Mouse (Mus musculus): ENCODE data around the gene Rpl19. TPM values are rescaled to one million over a fixed set of nuclear protein-coding genes. Genes with fewer than 3 reads are reported as not detected.
A peak's percentile ranks its signal among the peaks of the same experiment; 100 is the strongest.

The Rpl19 gene
- polyA plus RNA-seq, 1 experiment from 2014 or later, result 676 TPM

DNA sequence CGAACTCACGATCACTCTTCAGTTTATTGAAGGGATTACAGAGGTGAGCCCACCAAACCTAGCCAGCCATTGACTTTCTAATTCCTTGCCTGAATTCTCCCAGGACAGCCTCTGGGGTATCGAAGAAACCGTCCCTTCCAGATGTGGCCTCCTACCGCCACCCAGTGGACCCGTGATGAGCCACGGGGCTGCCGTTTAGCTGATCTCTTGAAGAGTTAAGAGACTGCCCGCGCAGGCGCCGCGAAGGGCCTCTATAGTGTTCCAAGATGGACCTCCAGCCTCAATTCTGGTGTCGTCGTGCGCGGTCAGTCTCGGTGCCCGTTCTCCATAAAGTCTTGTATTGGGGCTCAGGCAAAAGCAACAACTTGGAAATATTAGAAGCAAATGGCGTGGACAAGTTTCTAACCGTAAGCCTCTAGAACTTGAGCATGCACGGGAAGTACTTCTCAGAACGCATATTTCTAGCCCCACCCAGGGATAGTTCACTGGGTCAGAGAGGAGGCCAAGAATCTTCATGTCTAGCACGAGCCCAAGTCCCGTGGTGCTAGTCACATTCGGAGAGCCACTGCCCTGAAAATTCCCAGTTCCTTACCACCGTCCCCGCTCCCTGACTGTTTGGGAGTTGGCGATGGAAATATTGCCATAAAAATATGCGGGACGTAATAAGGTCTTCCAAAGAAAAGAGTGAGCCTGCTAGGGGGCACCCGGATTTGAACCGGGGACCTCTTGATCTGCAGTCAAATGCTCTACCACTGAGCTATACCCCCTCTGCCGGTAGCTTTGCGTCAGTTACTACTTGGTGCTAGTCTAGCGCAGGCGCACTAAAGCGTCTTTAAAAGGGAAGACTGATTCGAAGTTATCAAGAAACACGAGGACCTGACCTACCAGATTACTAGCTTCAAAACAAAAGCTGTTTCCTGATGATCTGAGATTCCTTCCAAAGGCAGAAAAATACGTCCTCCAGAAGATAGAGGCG, 38.7 kb upstream of the Rpl19 start:
- peak overlapping the region; percentile 91 for H3K27ac ChIP-seq (replicated peaks)
- H3K4me1 ChIP-seq, result peaks cover 34% of the 10 kb centered on the region
- H3K27me3 ChIP-seq (replicated peaks), result peaks cover 56% of the 10 kb centered on the region
- peak overlapping the region; percentile 92 for H3K9ac ChIP-seq
- peak overlapping the region; percentile 88 for H3K4me3 ChIP-seq
- peak overlapping the region; percentile 88 for H3K4me2 ChIP-seq
- ATAC-seq (ENCODE audit: extremely low read depth, insufficient number of reproducible peaks, low FRiP score, low TSS enrichment), result peak; percentile 64
- under 1% methylated on average over 42 of the region's 42 CpGs for WGBS
- H3K9me3 ChIP-seq, result no peaks in the 10 kb centered on the region
- H3K36me3 ChIP-seq, result no peaks in the 10 kb centered on the region

DNA sequence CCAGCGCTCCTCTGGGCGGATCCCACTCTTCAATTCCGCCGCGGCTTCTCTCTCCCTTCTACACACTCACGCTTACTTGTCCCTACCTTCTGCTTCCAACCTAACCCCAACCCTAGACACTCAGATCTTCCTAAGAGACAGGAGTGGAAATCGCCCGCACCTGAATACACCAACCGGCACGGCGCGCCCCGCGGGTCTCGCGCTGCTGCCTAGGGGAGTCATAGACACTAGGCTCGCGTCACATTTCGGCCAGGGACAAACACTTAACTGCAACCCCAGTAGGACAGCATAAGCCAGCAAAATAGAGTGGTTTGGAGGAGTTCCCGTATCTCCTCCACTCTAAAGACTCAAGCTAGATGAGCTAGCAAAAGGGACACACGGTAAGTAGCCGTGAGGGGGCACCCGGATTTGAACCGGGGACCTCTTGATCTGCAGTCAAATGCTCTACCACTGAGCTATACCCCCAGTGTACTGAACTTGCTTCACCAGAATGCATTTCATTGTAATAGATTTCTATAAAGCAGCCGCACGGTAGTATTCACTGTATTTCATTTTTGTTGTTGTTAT, 37.9 kb upstream of the Rpl19 start:
- Histone ChIP-seq H3K4me2 (peak overlapping the region; percentile 88), H3K4me3 (peak overlapping the region; percentile 88), H3K4me1 (peaks cover 34% of the 10 kb centered on the region), H3K9ac (peak overlapping the region; percentile 92), H3K27me3 (replicated peaks) (peaks cover 53% of the 10 kb centered on the region), H3K36me3 (no peaks in the 10 kb centered on the region), H3K9me3 (no peaks in the 10 kb centered on the region), H3K27ac (replicated peaks) (peak overlapping the region; percentile 91)
- ATAC-seq (ENCODE audit: extremely low read depth, insufficient number of reproducible peaks, low FRiP score, low TSS enrichment), result peak; percentile 79
- under 1% methylated on average over 26 of the region's 26 CpGs for WGBS

DNA sequence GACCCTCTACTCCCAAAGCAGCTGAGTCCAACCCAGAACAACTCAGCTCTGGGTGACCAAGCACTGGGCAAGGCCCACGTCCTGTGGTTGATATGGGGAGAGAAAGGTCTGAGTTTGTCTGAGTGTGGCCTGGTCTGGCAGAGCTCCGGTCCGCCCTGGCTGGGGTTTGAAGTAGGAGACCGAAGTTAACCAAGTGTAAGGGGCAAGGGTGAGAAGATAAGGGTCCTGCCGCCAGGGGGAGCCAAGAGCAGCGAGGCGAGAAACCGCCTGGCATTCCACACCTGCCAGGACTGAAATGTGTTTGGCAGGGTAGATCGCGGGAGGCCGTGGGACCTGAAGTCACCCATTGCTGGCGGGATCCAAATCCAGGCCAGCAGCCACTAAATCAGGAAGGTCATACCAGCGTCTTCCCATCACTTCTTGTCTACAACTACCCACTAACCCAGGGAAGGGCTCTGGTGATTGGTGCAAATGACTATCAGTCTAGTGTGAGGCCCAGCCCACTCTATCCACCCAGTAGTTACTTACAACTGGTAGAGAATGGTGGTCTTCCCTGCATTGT, 31.9 kb upstream of the Rpl19 start:
- peak overlapping the region; percentile 97 for H3K4me2 ChIP-seq
- peaks cover 60% of the 10 kb centered on the region for H3K27me3 ChIP-seq (replicated peaks)
- H3K9me3 ChIP-seq, result no peaks in the 10 kb centered on the region
- H3K4me3 ChIP-seq, result peak overlapping the region; percentile 62
- peaks cover 28% of the 10 kb centered on the region for H3K4me1 ChIP-seq
- ATAC-seq (ENCODE audit: extremely low read depth, insufficient number of reproducible peaks, low FRiP score, low TSS enrichment), result no peak
- H3K9ac ChIP-seq, result peak overlapping the region; percentile 77
- no peaks in the 10 kb centered on the region for H3K36me3 ChIP-seq
- 4% methylated on average over 13 of the region's 13 CpGs for whole genome bisulfite sequencing
- no peak overlapping the region for H3K27ac ChIP-seq (replicated peaks)

DNA sequence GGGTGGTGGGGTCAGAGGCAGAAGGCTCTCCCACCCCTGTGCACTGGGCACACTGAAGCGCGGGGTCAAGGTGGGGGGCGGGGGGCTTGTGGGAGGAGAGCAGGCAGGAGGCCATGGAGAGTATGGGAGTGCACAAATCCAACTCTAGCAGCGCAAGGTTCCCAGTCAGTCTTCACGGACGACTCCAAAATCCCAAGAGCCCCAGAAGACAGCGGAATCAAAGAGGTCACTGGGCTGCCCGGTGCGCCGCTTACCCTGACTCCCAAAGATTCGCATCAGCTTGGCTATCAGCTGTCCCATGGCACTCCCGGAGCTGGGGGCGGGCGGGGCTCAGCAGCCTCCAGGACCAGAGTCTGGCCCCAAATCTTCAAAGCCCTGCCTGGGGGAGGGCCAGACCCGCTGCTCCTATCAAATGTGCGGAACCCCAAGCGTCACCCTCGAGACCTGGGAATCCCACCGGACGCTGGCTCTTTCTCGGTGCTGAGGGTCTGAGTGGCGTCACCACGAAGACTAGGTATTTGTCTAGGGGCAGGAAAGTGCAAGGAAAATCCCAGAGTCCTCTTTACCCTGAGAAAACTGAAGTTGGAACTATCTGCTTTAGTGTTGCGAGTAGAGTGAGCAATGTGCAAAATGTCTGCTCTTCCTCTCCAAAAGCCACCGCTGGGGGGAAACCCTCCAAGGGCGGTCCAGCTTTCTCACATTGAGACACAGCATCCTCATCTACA, 30.8 kb upstream of the Rpl19 start, which contains the start of gene Arl5c:
Arl5c (minus strand) TSS at position 618 of the 725 bp plus-strand sequence.
- Histone ChIP-seq H3K36me3 (no peaks in the 10 kb centered on the region), H3K4me3 (peak within 1 kb of the TSS; percentile 62), H3K27me3 (replicated peaks) (peaks cover 71% of the 10 kb centered on the region), H3K27ac (replicated peaks) (no peak within 1 kb of the TSS), H3K9me3 (no peaks in the 10 kb centered on the region), H3K4me2 (peak within 1 kb of the TSS; percentile 97), H3K9ac (peak within 1 kb of the TSS; percentile 77), H3K4me1 (peaks cover 18% of the 10 kb centered on the region)
- ATAC-seq (ENCODE audit: extremely low read depth, insufficient number of reproducible peaks, low FRiP score, low TSS enrichment), result no peak
- 1% methylated on average over 26 of the region's 26 CpGs for whole genome bisulfite sequencing

DNA sequence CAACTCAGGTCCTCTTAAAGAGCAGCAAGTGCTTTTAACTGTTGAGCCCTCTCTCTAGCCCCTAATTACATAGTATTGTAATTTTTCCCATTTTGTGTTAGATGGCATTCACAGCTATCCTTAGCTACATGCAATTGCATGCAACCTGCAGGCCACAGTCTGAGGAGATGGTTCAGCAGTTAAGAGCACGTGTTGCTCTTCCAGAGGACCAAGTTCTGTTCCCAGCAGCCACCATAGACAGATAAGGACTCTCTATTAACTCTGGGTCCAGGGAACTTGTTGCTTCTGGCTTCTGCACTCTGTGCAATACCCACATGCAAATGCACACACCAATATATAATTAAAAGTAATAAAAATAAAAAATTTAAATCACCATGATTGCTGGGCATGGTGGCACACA, 29.8 kb upstream of the Rpl19 start:
- Histone ChIP-seq H3K4me2 (no peak overlapping the region), H3K4me3 (no peak overlapping the region), H3K36me3 (no peaks in the 10 kb centered on the region), H3K27me3 (replicated peaks) (peaks cover 74% of the 10 kb centered on the region), H3K9me3 (no peaks in the 10 kb centered on the region), H3K27ac (replicated peaks) (no peak overlapping the region), H3K4me1 (peaks cover 18% of the 10 kb centered on the region), H3K9ac (no peak overlapping the region)
- 48% methylated on average over 1 of the region's 1 CpGs for WGBS
- no peak for ATAC-seq (ENCODE audit: extremely low read depth, insufficient number of reproducible peaks, low FRiP score, low TSS enrichment)

DNA sequence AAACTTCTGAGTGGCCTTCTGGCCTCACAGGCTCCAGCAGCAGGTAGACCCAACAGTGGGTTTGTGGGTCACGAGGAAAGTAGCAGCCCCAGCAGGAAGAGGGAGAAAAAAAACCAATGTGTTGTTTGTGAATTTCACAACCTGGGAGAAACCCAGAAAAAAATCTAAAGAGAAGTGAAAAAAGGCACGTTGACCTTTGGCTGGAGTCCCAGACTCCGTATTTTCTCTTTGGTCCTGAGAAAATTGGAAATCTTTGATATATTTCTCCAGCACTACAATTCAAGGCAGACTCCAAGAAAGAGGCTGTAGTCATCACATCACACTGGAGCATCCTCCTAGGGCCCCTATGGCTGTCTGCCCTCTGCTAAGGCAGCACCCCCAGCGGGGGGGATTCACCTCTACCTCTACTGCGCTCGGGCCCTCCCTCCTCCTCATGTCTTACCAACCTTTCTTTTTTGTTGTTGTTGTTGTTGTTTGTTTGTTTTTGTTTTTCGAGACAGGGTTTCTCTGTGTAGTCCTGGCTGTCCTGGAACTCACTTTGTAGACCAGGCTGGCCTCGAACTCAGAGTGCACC, 29.0 kb upstream of the Rpl19 start:
- 63% methylated on average over 8 of the region's 8 CpGs for WGBS
- Histone ChIP-seq H3K27me3 (replicated peaks) (peaks cover 76% of the 10 kb centered on the region), H3K4me3 (no peak overlapping the region), H3K36me3 (no peaks in the 10 kb centered on the region), H3K4me1 (peaks cover 22% of the 10 kb centered on the region), H3K9me3 (no peaks in the 10 kb centered on the region), H3K27ac (replicated peaks) (no peak overlapping the region), H3K9ac (no peak overlapping the region), H3K4me2 (no peak overlapping the region)
- no peak for ATAC-seq (ENCODE audit: extremely low read depth, insufficient number of reproducible peaks, low FRiP score, low TSS enrichment)

DNA sequence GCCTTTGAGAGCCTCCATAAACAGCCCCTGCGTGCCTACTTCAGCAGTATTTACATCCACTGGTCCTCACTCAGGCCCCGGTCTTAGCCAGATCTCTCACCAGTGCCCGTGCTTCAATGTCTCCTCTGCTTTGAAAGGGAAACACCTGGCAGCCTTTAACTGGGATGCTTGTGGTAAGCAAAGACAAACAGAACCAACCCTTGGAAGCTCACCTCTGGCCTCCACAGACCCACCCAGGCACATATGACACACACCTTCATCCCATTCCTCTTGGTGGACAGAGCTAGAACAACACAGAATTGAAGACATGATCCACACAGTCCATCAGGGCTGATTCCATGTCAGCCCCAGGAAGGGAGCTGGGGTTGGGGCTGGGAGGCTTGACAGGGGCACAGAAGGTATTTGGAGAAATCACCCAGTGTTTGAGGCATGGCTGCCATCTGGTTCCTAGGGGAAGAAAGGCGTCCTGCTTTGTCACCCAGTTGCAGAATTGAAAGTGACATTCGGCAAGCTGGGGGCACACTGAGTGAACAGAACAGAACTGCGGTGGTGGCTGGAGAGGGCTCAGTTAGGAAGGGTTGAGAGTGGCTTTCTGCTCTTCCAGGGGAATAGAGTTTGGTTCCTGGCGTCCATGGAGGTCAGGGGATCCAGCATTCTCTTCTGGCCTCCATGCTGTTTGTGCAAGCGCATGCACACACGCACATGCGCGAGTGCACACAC, 28.3 kb upstream of the Rpl19 start:
- peaks cover 81% of the 10 kb centered on the region for H3K27me3 ChIP-seq (replicated peaks)
- no peak for ATAC-seq (ENCODE audit: extremely low read depth, insufficient number of reproducible peaks, low FRiP score, low TSS enrichment)
- WGBS, result 74% methylated on average over 11 of the region's 11 CpGs

DNA sequence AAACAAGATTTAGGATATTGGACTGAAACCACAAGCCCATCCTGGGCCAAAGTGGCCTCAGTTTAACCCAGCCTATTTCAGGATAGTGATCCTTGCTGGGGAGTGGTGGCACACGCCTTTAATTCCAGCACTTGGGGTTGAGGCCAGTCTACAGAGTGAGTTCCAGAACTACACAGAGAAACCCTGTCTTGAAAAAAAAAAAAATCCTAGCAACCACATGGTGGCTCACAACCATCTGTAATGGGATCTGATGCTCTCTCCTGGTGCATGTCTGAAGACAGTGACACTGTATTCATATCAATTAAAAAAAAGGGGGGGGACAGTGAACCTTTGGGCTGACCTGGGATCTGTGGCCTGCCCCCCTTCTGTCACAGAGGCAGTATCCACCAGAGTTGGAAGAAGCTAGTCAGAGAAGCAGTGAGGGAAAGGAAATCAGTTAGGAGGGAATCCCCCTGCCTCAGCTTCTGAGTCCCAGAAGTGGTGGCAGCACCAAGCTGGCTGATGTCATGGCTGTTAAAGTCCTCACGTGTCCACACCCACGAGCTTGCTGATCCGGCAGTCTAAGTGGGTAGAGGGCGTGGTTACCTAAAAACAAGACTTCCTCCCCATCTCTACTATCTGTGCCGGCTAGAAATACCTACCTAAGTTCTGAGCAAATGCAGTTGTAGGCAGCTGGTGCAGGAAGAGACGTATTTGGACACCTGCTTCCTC, 27.5 kb upstream of the Rpl19 start:
- no peaks in the 10 kb centered on the region for H3K36me3 ChIP-seq
- no peak overlapping the region for H3K4me2 ChIP-seq
- H3K9me3 ChIP-seq, result no peaks in the 10 kb centered on the region
- peaks cover 38% of the 10 kb centered on the region for H3K4me1 ChIP-seq
- H3K27ac ChIP-seq (replicated peaks), result no peak overlapping the region
- H3K27me3 ChIP-seq (replicated peaks), result peaks cover 83% of the 10 kb centered on the region
- no peak for ATAC-seq (ENCODE audit: extremely low read depth, insufficient number of reproducible peaks, low FRiP score, low TSS enrichment)
- no peak overlapping the region for H3K4me3 ChIP-seq
- WGBS, result 46% methylated on average over 7 of the region's 7 CpGs
- no peak overlapping the region for H3K9ac ChIP-seq

More for the DNA sequence above, 28.3 kb upstream of the Rpl19 start:
- H3K36me3 ChIP-seq, result no peaks in the 10 kb centered on the region
- no peak overlapping the region for H3K4me3 ChIP-seq
- H3K9ac ChIP-seq, result no peak overlapping the region
- peaks cover 30% of the 10 kb centered on the region for H3K4me1 ChIP-seq
- H3K4me2 ChIP-seq, result no peak overlapping the region
- no peaks in the 10 kb centered on the region for H3K9me3 ChIP-seq
- H3K27ac ChIP-seq (replicated peaks), result no peak overlapping the region

DNA sequence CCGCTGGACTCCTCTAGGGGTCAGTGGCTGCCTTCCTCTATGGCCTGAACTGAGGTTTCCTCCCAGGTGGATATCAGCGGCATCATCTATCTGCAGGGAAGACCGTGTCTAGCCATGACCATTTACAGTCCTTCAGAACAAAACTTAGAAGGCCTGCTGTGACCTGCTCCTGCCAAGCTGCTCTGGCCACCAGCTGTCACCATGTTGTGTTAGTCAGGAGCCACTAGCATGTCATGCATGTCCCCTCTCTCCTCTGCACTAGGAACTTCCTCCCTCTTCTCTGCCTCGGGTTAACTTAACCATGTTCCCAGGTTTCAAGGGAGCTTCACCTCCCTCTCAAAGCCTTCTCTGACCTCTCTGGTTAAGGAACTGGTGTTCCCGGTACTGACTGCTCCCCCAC, 26.8 kb upstream of the Rpl19 start:
- no peaks in the 10 kb centered on the region for H3K9me3 ChIP-seq
- H3K4me1 ChIP-seq, result peaks cover 38% of the 10 kb centered on the region
- H3K27me3 ChIP-seq (replicated peaks), result peaks cover 82% of the 10 kb centered on the region
- no peak overlapping the region for H3K27ac ChIP-seq (replicated peaks)
- H3K9ac ChIP-seq, result no peak overlapping the region
- 58% methylated on average over 5 of the region's 5 CpGs for WGBS
- ATAC-seq (ENCODE audit: extremely low read depth, insufficient number of reproducible peaks, low FRiP score, low TSS enrichment), result no peak
- H3K4me2 ChIP-seq, result no peak overlapping the region
- H3K36me3 ChIP-seq, result peaks cover 5% of the 10 kb centered on the region
- H3K4me3 ChIP-seq, result no peak overlapping the region
